Mouse (Mus musculus) ES-Bruce4 (cell line): ENCODE measurements around the gene Il12rb1. TPM values are rescaled to one million over a fixed set of nuclear protein-coding genes. Genes with fewer than 3 reads are reported as not detected.

Source experiments
- H3K27ac ChIP-seq: 2 replicates; pipeline ENCODE4 v1.5.1; 2012; ENCODE audit warnings: low read length, inconsistent platforms; ENCODE audit not compliant: insufficient read depth
- H3K27me3 ChIP-seq: 2 replicates; pipeline ENCODE4 v1.6.1; 2012; ENCODE audit warnings: mild to moderate bottlenecking, low read length, inconsistent platforms; ENCODE audit not compliant: control insufficient read depth, poor library complexity, insufficient read depth, severe bottlenecking
- H3K36me3 ChIP-seq: 2 replicates; pipeline ENCODE4 v1.6.1; 2012; ENCODE audit warnings: inconsistent platforms, mild to moderate bottlenecking, low read length, moderate library complexity; ENCODE audit not compliant: control insufficient read depth, poor library complexity, insufficient read depth, severe bottlenecking
- H3K4me1 ChIP-seq: one replicate; pipeline ENCODE4 v1.8.1; 2011; ENCODE audit warnings: low read length; ENCODE audit not compliant: control insufficient read depth, insufficient read depth
- H3K4me3 ChIP-seq: 2 replicates; pipeline ENCODE4 v1.5.1; 2011; ENCODE audit warnings: low read depth, mild to moderate bottlenecking, low read length
- H3K9ac ChIP-seq: 2 replicates; pipeline ENCODE4 v1.6.1; 2012; ENCODE audit warnings: low read depth, mild to moderate bottlenecking, inconsistent platforms; ENCODE audit not compliant: poor library complexity, severe bottlenecking
- H3K9me3 ChIP-seq: replicated peaks from 2 replicates; pipeline ENCODE4 v1.6.1; 2012; ENCODE audit warnings: mild to moderate bottlenecking, low read length, inconsistent platforms; ENCODE audit not compliant: control insufficient read depth, poor library complexity, insufficient read depth, severe bottlenecking
- CTCF ChIP-seq: IDR thresholded peaks from one replicate; pipeline ENCODE4 v1.8.1; 2011; ENCODE audit warnings: low read depth, low read length
- EP300 ChIP-seq: IDR thresholded peaks from 2 replicates; pipeline ENCODE4 v1.6.1; 2011; ENCODE audit warnings: low read depth, low read length; ENCODE audit not compliant: insufficient read depth
- POLR2A ChIP-seq: IDR thresholded peaks from one replicate; pipeline ENCODE4 v1.8.1; 2011; ENCODE audit warnings: low read length; ENCODE audit not compliant: insufficient read depth
- polyA plus RNA-seq: library from polyadenylated mRNA; stranded (reverse); fragments of >200 nt; gene quantifications from 2 replicates; pipeline ENCODE4 v1.2.4, GENCODE M21; 2011; ENCODE audit warnings: low read depth; ENCODE audit not compliant: missing spikeins, insufficient read depth, insufficient read length

The Il12rb1 gene
- polyA plus RNA-seq, 1 experiment, result 2.0 TPM

GRCm38 (mm10) chr8:70845108-70845507, 36.9 kb downstream of the Il12rb1 start:
- no peak overlapping the region for H3K4me3 ChIP-seq
- H3K4me1 ChIP-seq, result peaks cover 9% of the 10 kb centered on the region
- H3K9me3 ChIP-seq, result no peaks in the 10 kb centered on the region
- no peaks in the 10 kb centered on the region for H3K27me3 ChIP-seq
- TF ChIP-seq CTCF, result peak; percentile 36
- peak; percentile 19; the same call in 1 of the 2 replicates for TF ChIP-seq EP300
- TF ChIP-seq POLR2A, result no peak
- no peak overlapping the region for H3K9ac ChIP-seq
- no peak overlapping the region for H3K27ac ChIP-seq
- no peaks in the 10 kb centered on the region for H3K36me3 ChIP-seq

- no peaks in the 10 kb centered on the region for H3K27me3 ChIP-seq
- no peak overlapping the region for H3K27ac ChIP-seq
- H3K9me3 ChIP-seq, result no peaks in the 10 kb centered on the region
- no peaks in the 10 kb centered on the region for H3K36me3 ChIP-seq
- peaks cover 9% of the 10 kb centered on the region for H3K4me1 ChIP-seq
- no peak for TF ChIP-seq POLR2A
- TF ChIP-seq CTCF, result peak; percentile 49
- no peak overlapping the region for H3K9ac ChIP-seq
- no peak overlapping the region for H3K4me3 ChIP-seq
These were observed 38.3 kb downstream of the Il12rb1 start for GRCm38 (mm10) chr8:70846371-70847154.

- no peak overlapping the region for H3K4me3 ChIP-seq
- H3K27me3 ChIP-seq, result no peaks in the 10 kb centered on the region
- H3K9ac ChIP-seq, result no peak overlapping the region
- no peak for TF ChIP-seq POLR2A
- TF ChIP-seq CTCF, result no peak
- TF ChIP-seq EP300, result no peak
- no peak overlapping the region for H3K27ac ChIP-seq
- peaks cover 9% of the 10 kb centered on the region for H3K4me1 ChIP-seq
- no peaks in the 10 kb centered on the region for H3K9me3 ChIP-seq
- H3K36me3 ChIP-seq, result no peaks in the 10 kb centered on the region
These were observed 41.2 kb downstream of the Il12rb1 start for GRCm38 (mm10) chr8:70849333-70849990.

GRCm38 (mm10) chr8:70850132-70850845, 42.0 kb downstream of the Il12rb1 start:
- Histone ChIP-seq H3K4me1 (peaks cover 9% of the 10 kb centered on the region), H3K9ac (no peak overlapping the region), H3K27ac (no peak overlapping the region), H3K36me3 (no peaks in the 10 kb centered on the region), H3K4me3 (no peak overlapping the region), H3K27me3 (no peaks in the 10 kb centered on the region), H3K9me3 (no peaks in the 10 kb centered on the region)
- no peak for TF ChIP-seq CTCF
- no peak for TF ChIP-seq POLR2A
- TF ChIP-seq EP300, result no peak

- H3K4me1 ChIP-seq, result peaks cover 9% of the 10 kb centered on the region
- no peaks in the 10 kb centered on the region for H3K9me3 ChIP-seq
- TF ChIP-seq POLR2A (no peak), EP300 (no peak), CTCF (no peak)
- no peaks in the 10 kb centered on the region for H3K27me3 ChIP-seq
- no peak overlapping the region for H3K4me3 ChIP-seq
- H3K36me3 ChIP-seq, result no peaks in the 10 kb centered on the region
- H3K9ac ChIP-seq, result no peak overlapping the region
- H3K27ac ChIP-seq, result no peak overlapping the region
These were observed 42.7 kb downstream of the Il12rb1 start for GRCm38 (mm10) chr8:70850947-70851346.

- TF ChIP-seq POLR2A (no peak), EP300 (no peak), CTCF (no peak)
- no peaks in the 10 kb centered on the region for H3K36me3 ChIP-seq
- H3K9me3 ChIP-seq, result no peaks in the 10 kb centered on the region
- H3K27me3 ChIP-seq, result no peaks in the 10 kb centered on the region
- no peak overlapping the region for H3K9ac ChIP-seq
- H3K4me1 ChIP-seq, result peaks cover 9% of the 10 kb centered on the region
- H3K4me3 ChIP-seq, result no peak overlapping the region
- no peak overlapping the region for H3K27ac ChIP-seq
These were observed 43.6 kb downstream of the Il12rb1 start for GRCm38 (mm10) chr8:70851837-70852236.
